ENCODE assay signal across 9 mouse cellular contexts in the genomic region with DNA sequence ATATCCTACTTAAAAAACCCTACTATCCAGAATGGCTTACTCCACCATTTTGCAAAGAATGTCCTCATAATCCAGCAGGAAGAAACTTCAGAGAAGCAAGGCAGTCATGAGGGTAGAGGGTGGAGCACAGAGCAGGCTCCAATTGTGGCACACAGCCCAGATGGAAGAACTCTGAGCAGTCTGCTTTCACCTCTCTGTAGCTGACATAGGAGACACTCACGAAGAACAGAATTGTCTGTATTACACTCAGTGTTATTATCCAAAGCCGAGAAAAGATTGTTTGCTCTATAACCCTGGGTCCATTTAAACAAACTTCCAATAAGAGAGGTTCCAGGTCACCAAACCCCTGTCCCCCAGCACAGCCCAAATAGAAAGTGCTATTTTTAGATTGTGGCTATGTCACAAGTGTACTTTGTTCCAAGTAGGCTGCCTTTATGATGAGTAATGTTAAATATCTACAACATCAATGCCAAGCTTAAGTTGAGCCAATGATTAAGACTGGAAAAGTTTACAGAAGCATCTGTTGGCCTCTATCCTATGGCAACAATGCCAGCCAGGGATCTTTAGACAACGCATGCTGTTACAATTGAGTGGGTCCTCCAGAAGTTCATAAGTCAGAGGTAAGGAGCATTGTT. TPM values are rescaled to one million over a fixed set of nuclear protein-coding genes. Genes with fewer than 3 reads are reported as not detected.
A peak's percentile ranks its signal among the peaks of the same experiment; 100 is the strongest.
DNase-seq lines count a peak whose midpoint lies in the region; ATAC-seq lines count a peak whose summit lies in the region.
"Had no signal": no experiment of that assay in that cellular context is flagged by ENCODE, and none has a peak within 500 bp of the region (broad histone marks: within the 10 kb centered on the region; RNA-seq: fewer than 3 reads in every experiment).

No protein-coding gene starts in this region.

- peak; percentile 56 to 58 for DNase-seq in kidney, adult 8-10 months
- peak; percentile 67 for DNase-seq in gastrocnemius, adult 18-20 months (ENCODE audit: low spot score)
- peak; percentile 50 for DNase-seq in skeletal muscle tissue, adult 2 months (ENCODE audit: low read depth, low spot score)
- no peak for DNase-seq in retina, embryonic 14.5 days (ENCODE audit: low spot score)

- no peak overlapping the region for H3K27ac ChIP-seq in kidney, embryonic 16.5 days (ENCODE audit: low read length)
- H3K27ac ChIP-seq in intestine, embryonic 16.5 days (ENCODE audit: low read length), result peak overlapping the region; percentile 42; the same call in 1 of the 2 replicates
- H3K27ac ChIP-seq in neural tube, embryonic 15.5 days (replicated peaks), result no peak overlapping the region
- H3K27ac ChIP-seq: midbrain, embryonic 10.5 days had no signal

- 77% methylated on average over 3 of the region's 3 CpGs for WGBS in kidney, embryonic 16.5 days
- WGBS in intestine, embryonic 16.5 days, result 40% methylated on average over 3 of the region's 3 CpGs
- WGBS in neural tube, embryonic 15.5 days, result 87% methylated on average over 3 of the region's 3 CpGs

- H3K9me3 ChIP-seq in kidney, embryonic 16.5 days (ENCODE audit: low read length), result no peaks in the 10 kb centered on the region
- H3K9me3 ChIP-seq in intestine, embryonic 16.5 days (ENCODE audit: control insufficient read depth, low read length), result no peaks in the 10 kb centered on the region
- H3K9me3 ChIP-seq in neural tube, embryonic 15.5 days (replicated peaks), result no peaks in the 10 kb centered on the region
- H3K9me3 ChIP-seq: midbrain, embryonic 10.5 days had no signal

- no peak overlapping the region for H3K4me2 ChIP-seq in kidney, embryonic 16.5 days (replicated peaks; ENCODE audit: low read depth, low read length)
- H3K4me2 ChIP-seq in intestine, embryonic 16.5 days (ENCODE audit: low read depth, low read length), result no peak overlapping the region
- no peak overlapping the region for H3K4me2 ChIP-seq in neural tube, embryonic 15.5 days

- no peaks in the 10 kb centered on the region for H3K4me1 ChIP-seq in kidney, embryonic 16.5 days (ENCODE audit: insufficient read depth, low read length)
- H3K4me1 ChIP-seq in intestine, embryonic 16.5 days (ENCODE audit: control insufficient read depth, insufficient read depth, low read length), result peaks cover 10% of the 10 kb centered on the region
- 0 out of 2 replicates have a peak, but pooled peaks cover 4% of the 10 kb centered on the region for H3K4me1 ChIP-seq in neural tube, embryonic 15.5 days
- H3K4me1 ChIP-seq: midbrain, embryonic 10.5 days had no signal

- no peak overlapping the region for H3K9ac ChIP-seq in kidney, embryonic 16.5 days (replicated peaks; ENCODE audit: low read length)
- no peak overlapping the region for H3K9ac ChIP-seq in intestine, embryonic 16.5 days (ENCODE audit: low read depth, low read length)
- H3K9ac ChIP-seq in neural tube, embryonic 15.5 days (replicated peaks), result no peak overlapping the region

- H3K36me3 ChIP-seq in kidney, embryonic 16.5 days (ENCODE audit: insufficient read depth, low read length), result no peaks in the 10 kb centered on the region
- H3K36me3 ChIP-seq in intestine, embryonic 16.5 days (ENCODE audit: control insufficient read depth, insufficient read depth, low read length), result no peaks in the 10 kb centered on the region
- H3K36me3 ChIP-seq in neural tube, embryonic 15.5 days, result no peaks in the 10 kb centered on the region

- no peak for ATAC-seq in kidney, embryonic 16.5 days (ENCODE audit: low FRiP score, low TSS enrichment)
- ATAC-seq in intestine, embryonic 16.5 days, result peak; percentile 87
- no peak for ATAC-seq in neural tube, embryonic 15.5 days (ENCODE audit: low FRiP score)
- no peak for ATAC-seq in cerebellum, adult (ENCODE audit: insufficient number of reproducible peaks, low FRiP score, low TSS enrichment)

- no peaks in the 10 kb centered on the region for H3K27me3 ChIP-seq in kidney, embryonic 16.5 days (ENCODE audit: insufficient read depth, low read length)
- H3K27me3 ChIP-seq in intestine, embryonic 16.5 days (replicated peaks; ENCODE audit: control insufficient read depth, insufficient read depth, low read length), result no peaks in the 10 kb centered on the region
- H3K27me3 ChIP-seq in neural tube, embryonic 15.5 days (replicated peaks), result no peaks in the 10 kb centered on the region

- H3K4me3 ChIP-seq in kidney, embryonic 16.5 days (ENCODE audit: low read length), result no peak overlapping the region
- no peak overlapping the region for H3K4me3 ChIP-seq in intestine, embryonic 16.5 days (ENCODE audit: low read length)
- H3K4me3 ChIP-seq in neural tube, embryonic 15.5 days (replicated peaks), result no peak overlapping the region
- H3K4me3 ChIP-seq: midbrain, embryonic 10.5 days had no signal

RNA-seq across cellular contexts. Expression of a gene that starts 10.5 kb away (rescaled TPM):
- 5.0 and 6.2 TPM in 2 replicates for polyA plus RNA-seq in kidney, embryonic 16.5 days (2015; fragmentation: Nextera tagmentation; extraction: Ambion mirVana)
- total RNA-seq in gastrocnemius, adult 18-20 months (2021), result 10 to 100 TPM; 25.2 to 33.0 TPM
- polyA plus RNA-seq in intestine, embryonic 16.5 days (2015; fragmentation: Nextera tagmentation; extraction: Ambion mirVana), result 4.6 and 5.0 TPM in 2 replicates
- 15.0 and 17.1 TPM in 2 replicates for polyA plus RNA-seq in neural tube, embryonic 15.5 days (2015; fragmentation: Nextera tagmentation; extraction: Ambion mirVana)
